Mouse (Mus musculus): ENCODE measurements around the gene Rftn1. TPM values are rescaled to one million over a fixed set of nuclear protein-coding genes. Genes with fewer than 3 reads are reported as not detected.

Gene Rftn1
- total and polyA plus RNA-seq, 2 experiments: 2.6 to 3.1 TPM

DNA sequence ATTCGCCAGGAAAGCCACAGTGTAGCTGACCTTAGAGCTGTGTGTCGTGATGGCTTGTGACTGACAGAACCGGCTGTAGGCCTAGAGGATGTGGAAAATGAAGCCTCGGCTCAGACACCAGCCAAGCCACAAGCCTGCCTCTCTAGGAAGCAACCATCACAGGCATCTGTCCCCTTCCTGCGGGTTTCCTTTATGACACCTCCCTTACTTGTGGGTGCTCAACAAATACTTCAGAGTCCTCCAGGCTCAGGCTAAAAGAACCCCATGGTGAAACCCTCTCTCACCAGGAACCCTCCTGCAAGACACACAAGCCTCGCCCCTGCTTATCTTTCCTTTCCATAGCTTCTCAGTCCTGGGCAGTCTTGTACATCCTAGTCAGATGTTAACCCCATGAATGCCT, 31.9 kb downstream of the Rftn1 start:
- H3K4me1 ChIP-seq (ENCODE audit: control insufficient read depth, insufficient read depth, low read length): no peaks in the 10 kb centered on the region
- TF ChIP-seq CTCF (IDR thresholded peaks at IDR 0.05; ENCODE audit: low read depth, low read length) (no peak), POLR2A (IDR thresholded peaks at IDR 0.05; ENCODE audit: extremely low read depth, insufficient read depth, low read length) (no peak)
- H3K4me3 ChIP-seq (ENCODE audit: insufficient read depth, low read depth, low read length): no peak overlapping the region
- no peak overlapping the region for H3K27ac ChIP-seq (replicated peaks; ENCODE audit: insufficient read depth, low read depth, low read length)
- no peak for DNase-seq (ENCODE audit: extremely low read depth, low read depth, low spot score)
- H3K9ac ChIP-seq (ENCODE audit: low read depth, low read length): no peak overlapping the region
- no peaks in the 10 kb centered on the region for H3K79me2 ChIP-seq (ENCODE audit: control insufficient read depth, insufficient read depth, low read length)
- no peaks in the 10 kb centered on the region for H3K27me3 ChIP-seq (ENCODE audit: control insufficient read depth, insufficient read depth, low read length)
- no peaks in the 10 kb centered on the region for H3K36me3 ChIP-seq (ENCODE audit: control insufficient read depth, insufficient read depth, low read length)
- 68% methylated on average over 6 of the region's 6 CpGs for WGBS

DNA sequence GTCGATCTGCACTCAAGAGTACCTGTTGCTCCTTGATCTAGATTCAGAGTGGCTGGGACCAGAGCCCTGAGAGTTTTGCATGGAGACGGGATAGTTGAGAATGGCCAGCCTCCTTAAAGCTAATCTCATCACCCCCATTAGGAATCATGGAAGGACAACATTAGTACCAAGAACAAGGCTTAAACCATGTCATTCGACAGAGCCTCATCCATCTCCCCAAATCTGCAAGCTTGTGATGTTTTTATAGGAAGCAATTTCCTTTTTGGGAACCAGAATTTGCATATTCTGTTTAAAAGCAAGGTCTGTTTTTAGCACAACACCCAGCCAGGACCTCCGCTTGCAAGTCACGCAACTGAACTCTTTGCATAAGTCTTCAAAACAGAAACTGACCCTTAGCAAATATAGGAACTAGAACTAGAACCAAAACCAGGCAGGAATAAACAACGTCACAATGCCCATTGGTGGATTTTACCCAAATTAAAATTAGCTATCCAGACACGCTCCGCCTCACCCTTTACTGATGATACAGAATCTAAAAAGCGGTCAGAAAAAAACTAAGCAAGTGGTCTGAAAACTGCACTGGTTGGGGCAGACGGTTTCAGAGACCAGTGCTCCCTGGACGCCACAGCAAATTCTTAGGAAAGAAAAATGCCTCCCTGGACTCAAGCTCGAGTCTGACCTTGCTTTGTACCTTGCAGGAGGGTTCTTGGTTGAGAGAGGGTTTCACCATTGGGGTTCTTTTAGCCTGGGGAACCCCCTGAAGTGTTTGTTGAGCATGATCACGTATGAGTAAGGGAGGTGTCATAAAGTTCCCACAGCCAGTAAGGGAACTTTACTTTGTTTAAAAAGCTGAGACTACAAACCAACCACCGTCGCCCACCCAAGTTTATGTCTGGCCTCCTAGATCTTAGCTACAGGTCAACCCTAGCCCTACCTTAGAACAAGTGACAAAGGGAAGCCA, 33.0 kb downstream of the Rftn1 start:
- H3K4me1 ChIP-seq (ENCODE audit: control insufficient read depth, insufficient read depth, low read length): no peaks in the 10 kb centered on the region

DNA sequence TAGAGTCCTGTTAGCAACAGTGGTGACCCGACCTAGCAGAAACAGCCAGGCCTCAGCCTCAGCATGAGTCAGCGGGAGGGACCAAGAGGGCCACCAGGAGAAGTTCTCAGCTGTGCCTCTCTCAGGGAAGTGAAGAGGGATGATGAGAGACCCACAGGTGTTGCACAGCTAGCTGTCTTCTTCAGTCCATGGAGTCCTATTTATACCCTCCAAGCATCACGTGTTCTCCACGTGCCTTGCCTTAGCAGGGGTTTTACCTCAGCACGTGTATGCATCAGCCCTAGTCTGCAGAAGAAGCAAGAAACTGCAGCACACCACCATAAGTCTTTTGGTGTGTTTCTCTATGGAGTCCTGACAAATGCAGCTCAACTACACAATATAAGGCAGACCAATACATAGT, 38.4 kb downstream of the Rftn1 start:
- Histone ChIP-seq H3K36me3 (ENCODE audit: control insufficient read depth, insufficient read depth, low read length) (no peaks in the 10 kb centered on the region), H3K27me3 (ENCODE audit: control insufficient read depth, insufficient read depth, low read length) (no peaks in the 10 kb centered on the region), H3K79me2 (ENCODE audit: control insufficient read depth, insufficient read depth, low read length) (no peaks in the 10 kb centered on the region), H3K4me1 (ENCODE audit: control insufficient read depth, insufficient read depth, low read length) (no peaks in the 10 kb centered on the region), H3K9ac (ENCODE audit: low read depth, low read length) (no peak overlapping the region), H3K4me3 (ENCODE audit: insufficient read depth, low read depth, low read length) (no peak overlapping the region), H3K27ac (replicated peaks; ENCODE audit: insufficient read depth, low read depth, low read length) (no peak overlapping the region)
- no peak for DNase-seq (ENCODE audit: extremely low read depth, low read depth, low spot score)
- TF ChIP-seq CTCF (IDR thresholded peaks at IDR 0.05; ENCODE audit: low read depth, low read length) (no peak), POLR2A (IDR thresholded peaks at IDR 0.05; ENCODE audit: extremely low read depth, insufficient read depth, low read length) (no peak)
- 91% methylated on average over 5 of the region's 5 CpGs for WGBS

More for the DNA sequence above, 33.0 kb downstream of the Rftn1 start:
- TF ChIP-seq POLR2A (IDR thresholded peaks at IDR 0.05; ENCODE audit: extremely low read depth, insufficient read depth, low read length) (no peak), CTCF (IDR thresholded peaks at IDR 0.05; ENCODE audit: low read depth, low read length) (no peak)
- H3K27me3 ChIP-seq (ENCODE audit: control insufficient read depth, insufficient read depth, low read length): no peaks in the 10 kb centered on the region
- WGBS: 85% methylated on average over 15 of the region's 15 CpGs
- H3K4me3 ChIP-seq (ENCODE audit: insufficient read depth, low read depth, low read length): no peak overlapping the region
- peak; percentile 41 for DNase-seq (ENCODE audit: extremely low read depth, low read depth, low spot score)
- no peaks in the 10 kb centered on the region for H3K79me2 ChIP-seq (ENCODE audit: control insufficient read depth, insufficient read depth, low read length)
- H3K36me3 ChIP-seq (ENCODE audit: control insufficient read depth, insufficient read depth, low read length): no peaks in the 10 kb centered on the region
- no peak overlapping the region for H3K27ac ChIP-seq (replicated peaks; ENCODE audit: insufficient read depth, low read depth, low read length)
- no peak overlapping the region for H3K9ac ChIP-seq (ENCODE audit: low read depth, low read length)

DNA sequence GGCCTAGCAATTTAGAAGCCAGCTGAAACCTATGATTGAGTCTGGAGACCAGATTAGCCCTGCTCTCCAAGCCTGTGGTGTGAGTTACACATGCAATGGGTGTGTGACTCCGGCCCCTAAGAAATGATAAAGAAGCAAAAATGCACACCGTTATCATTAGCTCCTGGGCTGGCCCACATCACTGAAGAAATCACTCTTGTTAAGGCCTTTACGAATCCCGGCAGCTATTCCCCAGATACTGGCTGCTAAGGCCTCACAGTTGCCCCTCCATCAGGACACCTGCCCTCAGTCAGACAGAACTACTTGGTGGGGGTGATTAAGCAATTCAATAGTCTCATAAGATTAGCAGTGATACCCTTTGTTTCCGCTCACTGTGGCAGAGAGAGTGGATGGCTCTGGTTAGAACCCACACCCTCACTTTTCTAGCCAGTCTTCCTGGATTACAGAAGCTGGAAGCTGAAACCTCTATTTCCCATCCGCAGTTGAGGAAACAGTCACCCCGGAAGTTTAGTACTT, 39.2 kb downstream of the Rftn1 start:
- Histone ChIP-seq H3K36me3 (ENCODE audit: control insufficient read depth, insufficient read depth, low read length) (no peaks in the 10 kb centered on the region), H3K79me2 (ENCODE audit: control insufficient read depth, insufficient read depth, low read length) (no peaks in the 10 kb centered on the region), H3K4me1 (ENCODE audit: control insufficient read depth, insufficient read depth, low read length) (no peaks in the 10 kb centered on the region), H3K27me3 (ENCODE audit: control insufficient read depth, insufficient read depth, low read length) (no peaks in the 10 kb centered on the region), H3K9ac (ENCODE audit: low read depth, low read length) (no peak overlapping the region), H3K4me3 (ENCODE audit: insufficient read depth, low read depth, low read length) (no peak overlapping the region), H3K27ac (replicated peaks; ENCODE audit: insufficient read depth, low read depth, low read length) (no peak overlapping the region)
- DNase-seq (ENCODE audit: extremely low read depth, low read depth, low spot score): no peak
- TF ChIP-seq POLR2A (IDR thresholded peaks at IDR 0.05; ENCODE audit: extremely low read depth, insufficient read depth, low read length) (no peak), CTCF (IDR thresholded peaks at IDR 0.05; ENCODE audit: low read depth, low read length) (no peak)
- WGBS: 87% methylated on average over 7 of the region's 7 CpGs

DNA sequence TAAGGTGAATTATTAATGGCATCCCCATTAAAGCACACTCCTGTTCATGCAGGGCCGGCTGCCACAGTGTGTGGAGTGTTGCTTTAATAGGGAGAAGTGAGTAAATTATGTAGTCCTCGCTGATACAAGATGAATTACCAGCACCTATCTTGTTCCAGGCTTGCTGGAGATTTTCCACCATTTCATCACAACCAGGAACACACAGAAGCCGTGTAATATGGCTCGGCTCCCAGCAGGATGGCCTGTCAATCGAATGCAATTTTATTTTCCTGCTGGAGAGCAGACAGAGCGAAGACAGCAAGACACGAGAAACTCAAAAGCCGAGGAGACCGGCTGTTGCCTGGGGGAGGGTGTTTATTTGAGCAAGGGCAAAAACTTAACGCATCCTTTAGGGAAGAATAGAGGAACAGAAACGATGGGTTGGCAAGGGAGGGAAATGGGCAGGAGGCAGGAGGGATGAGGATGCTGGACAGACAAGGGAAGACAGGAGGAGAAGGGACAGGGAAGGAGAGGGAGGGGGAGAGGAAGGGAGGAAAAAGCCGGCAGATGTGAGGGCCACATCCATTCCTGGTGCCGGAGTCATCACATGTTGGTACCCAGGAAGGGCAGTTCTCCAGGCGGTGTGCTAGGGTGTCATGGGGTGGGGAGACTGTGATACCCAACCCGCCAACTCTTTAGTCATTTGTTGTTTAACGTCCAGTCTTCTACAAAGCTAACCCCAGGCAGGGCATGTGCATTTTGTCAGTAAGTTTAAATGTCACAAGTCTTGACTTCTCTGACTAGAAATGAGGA, 39.9 kb downstream of the Rftn1 start:
- DNase-seq (ENCODE audit: extremely low read depth, low read depth, low spot score): no peak
- Histone ChIP-seq H3K79me2 (ENCODE audit: control insufficient read depth, insufficient read depth, low read length) (no peaks in the 10 kb centered on the region), H3K27me3 (ENCODE audit: control insufficient read depth, insufficient read depth, low read length) (no peaks in the 10 kb centered on the region), H3K4me3 (ENCODE audit: insufficient read depth, low read depth, low read length) (no peak overlapping the region), H3K4me1 (ENCODE audit: control insufficient read depth, insufficient read depth, low read length) (no peaks in the 10 kb centered on the region), H3K27ac (replicated peaks; ENCODE audit: insufficient read depth, low read depth, low read length) (no peak overlapping the region), H3K36me3 (ENCODE audit: control insufficient read depth, insufficient read depth, low read length) (no peaks in the 10 kb centered on the region), H3K9ac (ENCODE audit: low read depth, low read length) (no peak overlapping the region)
- TF ChIP-seq CTCF (IDR thresholded peaks at IDR 0.05; ENCODE audit: low read depth, low read length) (no peak), POLR2A (IDR thresholded peaks at IDR 0.05; ENCODE audit: extremely low read depth, insufficient read depth, low read length) (no peak)
- WGBS: 73% methylated on average over 16 of the region's 16 CpGs
